Mouse (Mus musculus) lung, adult 2 months (tissue): ENCODE results near the gene Setd1b.

Experiments
- CTCF ChIP-seq: fragments of 200-500 bp; IDR thresholded peaks from 2 replicates; pipeline ENCODE4 v1.5.1; 2011; ENCODE audit warnings: mild to moderate bottlenecking, low read length, control low read depth; ENCODE audit not compliant: insufficient read depth
- POLR2A ChIP-seq: fragments of 200-500 bp; IDR thresholded peaks from 2 replicates; pipeline ENCODE4 v1.6.1; 2011; ENCODE audit warnings: low read depth, mild to moderate bottlenecking, control low read depth, low read length, borderline replicate concordance; ENCODE audit errors: extremely low read depth

DNA sequence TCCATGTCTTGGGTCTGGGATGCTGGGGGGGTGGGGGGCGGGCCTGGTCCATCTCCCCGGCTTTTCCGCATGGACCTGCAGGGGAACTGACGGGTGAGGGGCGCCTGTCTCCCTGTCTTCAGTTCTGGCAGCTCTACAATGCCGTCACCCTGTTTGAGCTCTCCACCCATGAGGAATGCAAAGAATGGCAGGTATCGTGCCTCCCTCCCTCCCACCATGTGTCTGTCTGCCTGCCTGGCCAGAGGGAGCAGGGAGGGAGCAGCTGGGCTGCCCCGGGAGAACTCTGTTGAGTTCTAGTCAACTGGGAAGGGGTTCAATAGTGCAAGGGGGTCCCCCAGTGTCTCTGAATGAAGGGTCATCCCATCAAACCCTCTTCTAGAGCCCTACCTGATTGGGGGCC is 25.9 kb upstream of the Setd1b start:
- TF ChIP-seq CTCF, result no peak
- TF ChIP-seq POLR2A, result no peak
